Mouse (Mus musculus): Measurements from ENCODE around the gene Dnajb9. TPM values are rescaled to one million over a fixed set of nuclear protein-coding genes. Genes with fewer than 3 reads are reported as not detected.
A peak's percentile ranks its signal among the peaks of the same experiment; 100 is the strongest.

The Dnajb9 gene
- polyA plus RNA-seq (2015; fragmentation: Nextera tagmentation; extraction: Ambion mirVana) = 30.1 and 36.3 TPM in 2 replicates

- peak within 1 kb of the TSS; percentile 68 for H3K4me2 ChIP-seq (replicated peaks; ENCODE audit: low read depth)
- under 1% methylated on average over 74 of the region's 77 CpGs for WGBS
- H3K27me3 ChIP-seq (ENCODE audit: control insufficient read depth, insufficient read depth, low read length) = no peaks in the 10 kb centered on the region
- no peaks in the 10 kb centered on the region for H3K9me3 ChIP-seq (ENCODE audit: control insufficient read depth, low read length)
- peak within 1 kb of the TSS; percentile 97 for H3K9ac ChIP-seq (ENCODE audit: low read length)
- DNase-seq (ENCODE audit: low spot score) (peak; percentile 99), ATAC-seq (ENCODE audit: low FRiP score, low TSS enrichment) (peak; percentile 99)
- H3K4me3 ChIP-seq (ENCODE audit: low read depth, low read length) = peak within 1 kb of the TSS; percentile 97
- H3K36me3 ChIP-seq (ENCODE audit: control insufficient read depth, insufficient read depth, low read length) = no peaks in the 10 kb centered on the region
- H3K27ac ChIP-seq (replicated peaks) = peak within 1 kb of the TSS; percentile 95
- no peaks in the 10 kb centered on the region for H3K4me1 ChIP-seq (replicated peaks; ENCODE audit: control insufficient read depth, insufficient read depth)
- TF ChIP-seq CTCF (IDR thresholded peaks at IDR 0.05; ENCODE audit: low read depth) (peak; percentile 85), EP300 (optimal IDR thresholded peaks at IDR 0.05) (no peak)
Observed at GRCm38 (mm10) chr12:44209824-44210752, at the start of gene Dnajb9. Gene Dnajb9 (minus strand): TSS chr12:44210326.

DNA sequence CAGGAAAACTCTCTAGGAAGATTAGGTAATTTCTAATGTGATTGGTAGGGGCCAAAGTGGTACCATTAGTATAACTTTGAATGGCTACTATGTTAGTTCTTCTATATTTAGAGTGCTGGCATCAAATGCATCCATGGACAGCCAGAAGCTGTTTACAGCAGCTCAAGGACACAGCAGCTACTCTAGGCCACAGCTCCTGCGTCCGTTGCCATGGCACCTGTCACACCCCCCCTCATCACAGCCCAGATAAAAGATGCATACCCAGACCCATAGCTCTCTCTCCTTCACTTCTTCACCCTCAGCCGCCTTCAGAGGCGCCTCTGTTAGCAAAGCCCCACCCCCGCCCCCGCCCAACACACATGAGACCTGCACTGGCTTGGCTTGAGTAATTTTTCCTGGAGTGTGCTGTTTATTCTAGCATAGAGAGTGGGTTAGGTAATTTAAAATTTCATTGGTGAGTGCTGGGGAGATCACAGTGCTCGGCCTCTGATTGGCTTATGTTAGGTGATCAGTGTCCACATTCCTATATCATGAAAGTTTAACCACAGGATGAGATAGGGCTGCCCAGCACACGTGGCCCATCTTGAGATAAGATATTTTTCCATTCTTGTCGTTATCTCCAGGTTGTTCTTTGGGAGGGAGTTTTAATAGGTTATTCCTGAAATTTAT is 38.3 kb upstream of the Dnajb9 start:
- 57% methylated on average over 9 of the region's 9 CpGs for WGBS
- H3K27me3 ChIP-seq (ENCODE audit: control insufficient read depth, insufficient read depth, low read length) = no peaks in the 10 kb centered on the region
- TF ChIP-seq EP300 (optimal IDR thresholded peaks at IDR 0.05) = no peak
- ATAC-seq (ENCODE audit: low FRiP score, low TSS enrichment) (peak; percentile 77), DNase-seq (ENCODE audit: low spot score) (peak; percentile 18)
- H3K4me1 ChIP-seq (replicated peaks; ENCODE audit: control insufficient read depth, insufficient read depth) = no peaks in the 10 kb centered on the region
- H3K9ac ChIP-seq (ENCODE audit: low read length) = no peak overlapping the region
- H3K9me3 ChIP-seq (ENCODE audit: control insufficient read depth, low read length) = no peaks in the 10 kb centered on the region
- H3K27ac ChIP-seq (replicated peaks) = no peak overlapping the region
- H3K4me3 ChIP-seq (ENCODE audit: low read depth, low read length) = no peak overlapping the region
- no peaks in the 10 kb centered on the region for H3K36me3 ChIP-seq (ENCODE audit: control insufficient read depth, insufficient read depth, low read length)
- H3K4me2 ChIP-seq (replicated peaks; ENCODE audit: low read depth) = no peak overlapping the region

GRCm38 (mm10) chr12:44245739-44246138 is 35.6 kb upstream of the Dnajb9 start:
- Histone ChIP-seq H3K36me3 (ENCODE audit: control insufficient read depth, insufficient read depth, low read length) (no peaks in the 10 kb centered on the region), H3K27ac (replicated peaks) (no peak overlapping the region), H3K4me2 (replicated peaks; ENCODE audit: low read depth) (no peak overlapping the region), H3K9me3 (ENCODE audit: control insufficient read depth, low read length) (no peaks in the 10 kb centered on the region), H3K9ac (ENCODE audit: low read length) (no peak overlapping the region), H3K4me1 (replicated peaks; ENCODE audit: control insufficient read depth, insufficient read depth) (no peaks in the 10 kb centered on the region), H3K4me3 (ENCODE audit: low read depth, low read length) (no peak overlapping the region), H3K27me3 (ENCODE audit: control insufficient read depth, insufficient read depth, low read length) (no peaks in the 10 kb centered on the region)
- 86% methylated on average over 3 of the region's 3 CpGs for WGBS
- no peak for TF ChIP-seq EP300 (optimal IDR thresholded peaks at IDR 0.05)
- no peak for TF ChIP-seq CTCF (IDR thresholded peaks at IDR 0.05; ENCODE audit: low read depth)
- ATAC-seq (ENCODE audit: low FRiP score, low TSS enrichment) (no peak), DNase-seq (ENCODE audit: low spot score) (no peak)

- Histone ChIP-seq H3K9ac (ENCODE audit: low read length) (no peak overlapping the region), H3K27me3 (ENCODE audit: control insufficient read depth, insufficient read depth, low read length) (no peaks in the 10 kb centered on the region), H3K4me3 (ENCODE audit: low read depth, low read length) (no peak overlapping the region), H3K9me3 (ENCODE audit: control insufficient read depth, low read length) (no peaks in the 10 kb centered on the region), H3K4me2 (replicated peaks; ENCODE audit: low read depth) (no peak overlapping the region), H3K36me3 (ENCODE audit: control insufficient read depth, insufficient read depth, low read length) (no peaks in the 10 kb centered on the region), H3K27ac (replicated peaks) (no peak overlapping the region), H3K4me1 (replicated peaks; ENCODE audit: control insufficient read depth, insufficient read depth) (no peaks in the 10 kb centered on the region)
- 84% methylated on average over 4 of the region's 4 CpGs for WGBS
- no peak for DNase-seq (ENCODE audit: low spot score)
- ATAC-seq (ENCODE audit: low FRiP score, low TSS enrichment) = no peak
- TF ChIP-seq EP300 (optimal IDR thresholded peaks at IDR 0.05) = no peak
- TF ChIP-seq CTCF (IDR thresholded peaks at IDR 0.05; ENCODE audit: low read depth) = no peak
Observed at GRCm38 (mm10) chr12:44242407-44242806, 32.3 kb upstream of the Dnajb9 start.

DNA sequence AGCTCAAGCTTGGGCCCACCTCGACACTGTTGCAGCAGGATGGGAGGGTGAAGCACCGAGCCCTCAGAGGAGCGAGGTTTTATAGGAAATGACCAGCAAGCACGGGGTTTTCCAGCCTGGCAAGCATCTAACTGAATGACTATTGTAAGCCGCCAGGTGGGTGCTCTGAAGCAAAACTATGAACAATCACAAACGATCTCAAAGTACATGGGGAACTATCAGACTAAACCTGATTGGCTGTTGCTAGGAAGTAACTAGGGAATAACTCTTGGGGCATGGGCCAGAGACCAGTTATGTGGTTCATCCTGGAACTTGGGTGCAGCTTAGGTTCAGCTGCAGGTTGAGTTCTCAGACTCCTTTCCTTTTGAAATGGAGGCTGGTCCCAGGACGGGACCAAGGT is 31.0 kb upstream of the Dnajb9 start:
- TF ChIP-seq EP300 (optimal IDR thresholded peaks at IDR 0.05) (no peak), CTCF (IDR thresholded peaks at IDR 0.05; ENCODE audit: low read depth) (no peak)

DNA sequence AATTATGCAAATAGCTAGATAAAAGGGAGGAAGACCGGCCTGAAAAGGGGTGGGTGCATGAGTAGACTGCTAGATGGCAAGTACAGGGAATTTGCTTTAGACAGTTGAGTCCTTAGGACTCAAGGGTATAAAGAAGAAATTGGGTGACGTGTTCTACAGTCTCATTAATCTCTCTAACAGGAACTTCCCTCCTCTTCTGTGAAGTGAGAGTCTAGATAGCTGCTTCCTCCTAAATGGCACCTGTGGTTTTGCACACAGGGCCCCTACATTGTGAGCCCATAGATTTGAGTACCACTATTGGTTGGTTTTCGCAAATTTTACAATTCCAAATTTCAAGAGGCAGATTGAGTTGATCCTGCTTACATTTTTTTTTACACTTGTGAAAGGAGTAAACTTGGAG is 14.5 kb upstream of the Dnajb9 start:
- H3K9ac ChIP-seq (ENCODE audit: low read length) = no peak overlapping the region
- 68% methylated on average over 3 of the region's 3 CpGs for WGBS
- TF ChIP-seq EP300 (optimal IDR thresholded peaks at IDR 0.05) (no peak), CTCF (IDR thresholded peaks at IDR 0.05; ENCODE audit: low read depth) (no peak)
- no peaks in the 10 kb centered on the region for H3K36me3 ChIP-seq (ENCODE audit: control insufficient read depth, insufficient read depth, low read length)
- H3K27me3 ChIP-seq (ENCODE audit: control insufficient read depth, insufficient read depth, low read length) = no peaks in the 10 kb centered on the region
- no peak overlapping the region for H3K27ac ChIP-seq (replicated peaks)
- no peak overlapping the region for H3K4me2 ChIP-seq (replicated peaks; ENCODE audit: low read depth)
- no peak overlapping the region for H3K4me3 ChIP-seq (ENCODE audit: low read depth, low read length)
- H3K4me1 ChIP-seq (replicated peaks; ENCODE audit: control insufficient read depth, insufficient read depth) = no peaks in the 10 kb centered on the region
- no peak for DNase-seq (ENCODE audit: low spot score)
- no peaks in the 10 kb centered on the region for H3K9me3 ChIP-seq (ENCODE audit: control insufficient read depth, low read length)
- ATAC-seq (ENCODE audit: low FRiP score, low TSS enrichment) = no peak

More for the DNA sequence above, 31.0 kb upstream of the Dnajb9 start:
- DNase-seq (ENCODE audit: low spot score) = no peak
- WGBS = 76% methylated on average over 7 of the region's 7 CpGs
- Histone ChIP-seq H3K36me3 (ENCODE audit: control insufficient read depth, insufficient read depth, low read length) (no peaks in the 10 kb centered on the region), H3K4me1 (replicated peaks; ENCODE audit: control insufficient read depth, insufficient read depth) (no peaks in the 10 kb centered on the region), H3K27ac (replicated peaks) (no peak overlapping the region), H3K9me3 (ENCODE audit: control insufficient read depth, low read length) (no peaks in the 10 kb centered on the region), H3K4me2 (replicated peaks; ENCODE audit: low read depth) (no peak overlapping the region), H3K4me3 (ENCODE audit: low read depth, low read length) (no peak overlapping the region), H3K9ac (ENCODE audit: low read length) (no peak overlapping the region), H3K27me3 (ENCODE audit: control insufficient read depth, insufficient read depth, low read length) (no peaks in the 10 kb centered on the region)
- no peak for ATAC-seq (ENCODE audit: low FRiP score, low TSS enrichment)

All from stomach, postnatal 0 days (tissue).